Mouse (Mus musculus): ENCODE measurements around the gene Pigu. TPM values are rescaled to one million over a fixed set of nuclear protein-coding genes. Genes with fewer than 3 reads are reported as not detected.

Pigu gene
- polyA plus RNA-seq, 1 experiment from 2014 or later = 67.1 TPM

DNA sequence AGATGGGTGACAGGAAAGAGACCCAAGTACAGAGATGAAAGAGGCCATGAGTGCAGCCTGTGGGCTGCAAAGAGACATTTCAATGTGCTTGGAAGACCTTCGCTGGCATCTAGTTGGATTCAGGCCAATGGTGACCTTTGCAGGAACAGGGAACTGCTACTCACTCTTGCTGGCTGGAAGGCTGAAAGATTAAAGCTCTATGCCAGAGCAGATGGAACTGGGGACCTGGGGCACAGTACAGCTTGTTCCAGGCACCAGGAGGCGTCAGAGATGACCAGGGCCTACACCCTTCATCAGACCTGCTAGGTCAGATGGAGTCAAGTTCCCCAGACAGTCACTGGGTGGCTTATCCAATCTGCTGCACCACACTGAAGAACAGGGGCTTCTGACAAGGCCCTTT is 63.8 kb downstream of the Pigu start:
- H3K79me2 ChIP-seq (ENCODE audit: inconsistent target) = no peaks in the 10 kb centered on the region
- no peak overlapping the region for H3K4me3 ChIP-seq (ENCODE audit: inconsistent target)
- H3K27ac ChIP-seq = no peak overlapping the region
- WGBS (ENCODE audit: missing documents) = 96% methylated on average over 2 of the region's 2 CpGs
- H3K36me3 ChIP-seq (ENCODE audit: inconsistent target) = peaks cover 55% of the 10 kb centered on the region

DNA sequence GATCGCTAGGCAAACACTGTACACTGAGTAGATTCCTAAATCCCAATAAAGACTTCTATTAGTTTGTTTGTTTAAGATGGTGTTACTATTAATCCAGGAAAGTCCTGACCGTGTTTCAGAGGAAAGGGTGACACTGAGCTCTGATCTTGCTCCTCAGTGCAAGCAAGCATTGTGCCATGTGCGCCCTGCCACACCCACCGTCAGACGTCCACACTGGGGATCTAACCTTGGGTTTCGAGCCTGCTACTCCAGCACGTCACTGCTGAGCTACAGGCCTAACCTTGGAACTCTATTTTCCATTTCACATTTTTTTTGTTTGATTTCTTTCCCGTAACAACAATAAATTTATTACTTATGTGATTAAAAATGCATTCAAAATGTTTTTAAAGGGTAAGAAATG is 67.2 kb downstream of the Pigu start:
- H3K36me3 ChIP-seq (ENCODE audit: inconsistent target) = peaks cover 37% of the 10 kb centered on the region; the same call in 1 of the 2 replicates
- WGBS (ENCODE audit: missing documents) = 97% methylated on average over 8 of the region's 8 CpGs
- H3K4me3 ChIP-seq (ENCODE audit: inconsistent target) = no peak overlapping the region
- H3K79me2 ChIP-seq (ENCODE audit: inconsistent target) = no peaks in the 10 kb centered on the region
- no peak overlapping the region for H3K27ac ChIP-seq

DNA sequence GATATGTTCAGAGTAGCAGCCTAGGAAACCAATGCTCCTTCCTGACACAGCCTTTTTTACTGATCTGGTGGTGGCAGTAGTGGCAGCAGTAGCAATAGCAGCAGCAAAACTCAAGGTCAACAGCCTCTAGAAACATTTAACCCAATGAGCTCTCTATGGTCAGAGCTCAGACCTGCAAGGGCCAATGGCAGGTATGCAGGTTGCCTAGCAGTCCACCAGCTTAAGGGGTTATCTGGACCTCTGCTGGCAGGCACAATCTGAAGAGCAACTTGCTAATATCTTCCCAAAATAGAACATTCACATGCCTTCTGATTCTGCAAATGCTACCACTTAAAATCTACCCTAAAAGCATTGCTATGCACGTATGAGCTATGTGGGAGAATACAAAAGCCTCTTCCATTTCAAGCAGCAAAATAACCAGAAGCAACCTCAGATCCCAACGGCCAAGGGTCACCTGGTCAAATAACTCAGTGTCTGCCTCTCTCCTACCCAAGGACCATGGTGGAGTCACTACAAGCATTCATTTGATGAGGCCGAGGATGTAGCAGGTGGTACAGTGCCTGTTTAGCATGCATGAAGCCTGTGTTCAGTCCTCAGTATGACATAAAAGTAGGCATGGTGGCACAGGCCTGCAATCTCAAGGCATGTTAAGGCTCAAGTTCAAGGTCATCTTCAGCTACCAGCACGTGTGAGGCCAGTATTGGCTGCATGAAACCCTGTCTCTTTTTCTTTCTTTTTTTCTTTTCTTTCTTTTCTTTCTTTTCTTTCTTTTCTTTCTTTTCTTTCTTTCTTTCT is 69.6 kb downstream of the Pigu start:
- H3K27ac ChIP-seq = no peak overlapping the region
- peaks cover 30% of the 10 kb centered on the region; the same call in 1 of the 2 replicates for H3K36me3 ChIP-seq (ENCODE audit: inconsistent target)
- 95% methylated on average over 4 of the region's 4 CpGs for WGBS (ENCODE audit: missing documents)
- no peak overlapping the region for H3K4me3 ChIP-seq (ENCODE audit: inconsistent target)
- H3K79me2 ChIP-seq (ENCODE audit: inconsistent target) = no peaks in the 10 kb centered on the region

DNA sequence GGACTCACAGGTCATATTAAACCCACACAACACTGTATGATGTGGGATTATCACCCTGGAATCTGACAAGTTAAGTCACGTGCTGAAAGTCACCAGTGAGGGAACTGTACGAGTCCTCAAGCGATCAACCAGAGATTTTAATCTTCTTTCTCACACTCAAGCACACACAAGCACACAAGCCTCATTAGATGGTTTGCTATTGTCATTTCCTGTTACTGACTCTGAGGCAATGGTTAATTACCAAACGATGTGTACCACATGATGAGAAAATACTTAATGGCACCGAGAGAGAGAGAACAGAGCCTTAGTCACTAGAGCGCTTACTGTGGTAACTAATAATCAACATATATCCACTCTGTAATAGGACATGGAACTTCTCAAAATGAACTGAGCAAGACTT is 71.5 kb downstream of the Pigu start:
- Histone ChIP-seq H3K79me2 (ENCODE audit: inconsistent target) (no peaks in the 10 kb centered on the region), H3K27ac (no peak overlapping the region), H3K4me3 (ENCODE audit: inconsistent target) (no peak overlapping the region), H3K36me3 (ENCODE audit: inconsistent target) (peaks cover 13% of the 10 kb centered on the region; the same call in 1 of the 2 replicates)
- 84% methylated on average over 6 of the region's 6 CpGs for WGBS (ENCODE audit: missing documents)

DNA sequence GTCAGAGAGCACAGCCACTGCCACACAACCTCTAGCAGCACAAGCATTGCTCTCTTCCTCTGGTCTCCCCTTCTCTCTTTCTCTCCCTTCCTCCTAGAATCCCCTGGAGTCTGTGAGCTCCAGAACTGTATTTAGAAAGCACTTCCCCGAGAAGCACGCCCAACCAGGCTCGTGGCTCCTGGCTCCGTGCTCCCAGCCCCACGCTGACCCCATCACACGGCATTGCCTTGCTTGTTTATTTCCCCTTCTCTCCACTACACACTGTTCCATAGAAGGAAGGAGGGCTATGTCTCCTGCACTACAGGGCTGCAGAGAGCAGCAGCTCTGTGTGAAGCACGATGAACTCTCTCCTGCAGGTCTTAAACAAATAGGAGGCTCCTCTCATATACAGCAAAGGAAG is 72.6 kb downstream of the Pigu start:
- Histone ChIP-seq H3K36me3 (ENCODE audit: inconsistent target) (peaks cover 2% of the 10 kb centered on the region; the same call in 1 of the 2 replicates), H3K4me3 (ENCODE audit: inconsistent target) (no peak overlapping the region), H3K27ac (no peak overlapping the region), H3K79me2 (ENCODE audit: inconsistent target) (no peaks in the 10 kb centered on the region)
- 92% methylated on average over 7 of the region's 7 CpGs for WGBS (ENCODE audit: missing documents)

DNA sequence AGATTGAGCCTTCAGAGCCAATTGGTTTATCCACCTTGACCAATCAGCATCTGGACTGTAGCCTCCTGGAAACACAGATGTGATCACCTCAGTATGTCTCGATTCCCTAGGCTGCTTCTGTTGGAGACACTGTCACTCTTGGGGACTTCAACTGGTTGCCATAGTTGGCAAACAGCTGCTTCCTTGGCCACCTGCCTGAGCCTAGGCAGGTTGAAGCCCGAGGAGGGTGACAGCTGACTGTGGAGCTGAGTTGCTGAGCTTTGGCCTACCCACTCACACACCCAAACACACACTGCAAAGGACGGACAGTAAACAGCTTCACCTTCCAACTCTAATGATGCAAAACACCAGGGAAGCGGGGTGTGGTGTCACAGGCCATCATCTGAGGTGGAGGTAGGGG is 73.4 kb downstream of the Pigu start:
- no peaks in the 10 kb centered on the region for H3K36me3 ChIP-seq (ENCODE audit: inconsistent target)
- whole genome bisulfite sequencing (ENCODE audit: missing documents) = 99% methylated on average over 4 of the region's 4 CpGs

DNA sequence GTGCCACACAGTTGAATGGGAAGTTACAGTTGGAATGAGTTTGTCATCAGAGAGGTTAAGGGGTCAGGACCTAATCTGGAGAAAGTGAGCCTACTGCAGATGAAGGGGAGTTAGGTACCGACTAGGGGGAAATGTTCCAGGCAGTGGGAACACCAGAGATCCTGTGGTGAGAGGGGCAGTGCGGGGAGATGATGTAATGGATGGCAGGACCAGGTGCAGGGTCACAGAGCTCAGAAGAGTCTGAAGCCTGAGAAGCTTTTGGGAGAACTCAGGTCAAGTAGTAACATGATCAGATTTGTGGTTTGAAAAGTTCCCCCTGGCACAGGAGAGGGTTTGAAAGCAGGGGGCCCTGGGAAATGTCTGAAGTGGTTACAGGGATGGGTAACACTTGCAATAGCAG is 77.1 kb downstream of the Pigu start:
- 68% methylated on average over 2 of the region's 2 CpGs for WGBS (ENCODE audit: missing documents)
- Histone ChIP-seq H3K4me3 (ENCODE audit: inconsistent target) (no peak overlapping the region), H3K36me3 (ENCODE audit: inconsistent target) (no peaks in the 10 kb centered on the region), H3K79me2 (ENCODE audit: inconsistent target) (no peaks in the 10 kb centered on the region), H3K27ac (no peak overlapping the region)

More for the DNA sequence above, 73.4 kb downstream of the Pigu start:
- Histone ChIP-seq H3K27ac (no peak overlapping the region), H3K4me3 (ENCODE audit: inconsistent target) (no peak overlapping the region), H3K79me2 (ENCODE audit: inconsistent target) (no peaks in the 10 kb centered on the region)

DNA sequence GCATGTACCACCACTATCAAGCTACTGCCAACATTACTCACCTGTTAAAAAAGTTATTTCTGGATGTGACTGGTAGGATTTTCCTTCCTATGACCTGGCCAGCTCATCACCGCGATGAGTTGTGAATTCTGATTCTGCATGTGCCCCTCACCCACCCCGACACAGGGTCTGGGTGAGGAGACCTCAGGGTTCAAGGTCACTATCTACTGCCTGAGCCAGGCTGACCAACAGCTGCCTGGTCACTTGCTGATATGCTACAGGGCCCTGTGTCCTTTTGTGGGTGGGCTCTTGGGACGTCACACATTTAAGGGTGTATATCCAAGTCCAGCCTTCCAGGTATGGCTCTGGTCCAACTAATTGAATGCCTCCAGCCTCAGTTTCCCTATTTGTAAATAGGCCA is 78.1 kb downstream of the Pigu start:
- Histone ChIP-seq H3K79me2 (ENCODE audit: inconsistent target) (no peaks in the 10 kb centered on the region), H3K36me3 (ENCODE audit: inconsistent target) (no peaks in the 10 kb centered on the region), H3K27ac (no peak overlapping the region), H3K4me3 (ENCODE audit: inconsistent target) (no peak overlapping the region)
- 95% methylated on average over 4 of the region's 4 CpGs for WGBS (ENCODE audit: missing documents)

DNA sequence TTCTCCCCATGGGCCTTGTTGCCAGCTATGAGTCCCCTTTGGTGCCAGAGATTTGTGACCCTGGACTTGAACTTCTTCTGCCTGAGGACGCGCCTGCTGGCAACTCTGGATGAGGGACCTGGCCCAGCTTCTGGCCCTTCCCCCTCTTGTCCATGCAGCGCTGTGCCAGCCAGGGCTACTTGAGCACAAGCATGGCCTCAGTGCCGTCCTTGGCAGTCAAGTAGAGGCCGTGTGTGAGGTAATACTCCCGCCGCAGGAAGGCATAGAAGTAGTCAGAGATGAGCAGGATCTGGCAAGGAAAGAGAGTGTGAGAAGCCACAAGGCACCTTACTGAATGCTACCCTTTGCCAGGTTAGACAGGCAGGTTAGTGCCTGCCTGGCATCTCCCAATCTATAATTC is 78.9 kb downstream of the Pigu start:
- no peak overlapping the region for H3K27ac ChIP-seq
- 96% methylated on average over 7 of the region's 7 CpGs for WGBS (ENCODE audit: missing documents)
- H3K4me3 ChIP-seq (ENCODE audit: inconsistent target) = no peak overlapping the region
- H3K36me3 ChIP-seq (ENCODE audit: inconsistent target) = no peaks in the 10 kb centered on the region
- H3K79me2 ChIP-seq (ENCODE audit: inconsistent target) = no peaks in the 10 kb centered on the region

DNA sequence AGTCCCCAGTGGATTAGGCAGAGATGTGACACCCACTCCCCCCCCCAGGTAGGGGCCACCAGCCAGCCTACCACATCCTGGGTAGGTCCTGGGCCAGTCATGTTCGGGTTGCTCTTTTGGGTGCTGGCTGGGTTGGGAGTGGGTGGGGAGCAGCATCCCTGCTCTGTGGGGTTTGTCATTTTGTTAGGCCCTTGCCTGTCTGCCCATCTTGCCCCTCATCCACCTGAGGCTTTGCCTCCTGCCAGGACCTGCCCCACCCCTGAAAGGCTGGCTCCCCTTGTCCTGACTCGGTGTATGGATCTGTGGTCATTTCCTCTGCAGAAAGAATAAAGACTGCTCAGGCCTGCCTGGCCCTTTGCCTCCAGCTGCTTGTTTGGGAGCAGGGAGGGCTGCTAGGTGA is 79.5 kb downstream of the Pigu start:
- Histone ChIP-seq H3K27ac (no peak overlapping the region), H3K79me2 (ENCODE audit: inconsistent target) (no peaks in the 10 kb centered on the region), H3K36me3 (ENCODE audit: inconsistent target) (no peaks in the 10 kb centered on the region), H3K4me3 (ENCODE audit: inconsistent target) (no peak overlapping the region)
- 100% methylated on average over 2 of the region's 2 CpGs for WGBS (ENCODE audit: missing documents)

DNA sequence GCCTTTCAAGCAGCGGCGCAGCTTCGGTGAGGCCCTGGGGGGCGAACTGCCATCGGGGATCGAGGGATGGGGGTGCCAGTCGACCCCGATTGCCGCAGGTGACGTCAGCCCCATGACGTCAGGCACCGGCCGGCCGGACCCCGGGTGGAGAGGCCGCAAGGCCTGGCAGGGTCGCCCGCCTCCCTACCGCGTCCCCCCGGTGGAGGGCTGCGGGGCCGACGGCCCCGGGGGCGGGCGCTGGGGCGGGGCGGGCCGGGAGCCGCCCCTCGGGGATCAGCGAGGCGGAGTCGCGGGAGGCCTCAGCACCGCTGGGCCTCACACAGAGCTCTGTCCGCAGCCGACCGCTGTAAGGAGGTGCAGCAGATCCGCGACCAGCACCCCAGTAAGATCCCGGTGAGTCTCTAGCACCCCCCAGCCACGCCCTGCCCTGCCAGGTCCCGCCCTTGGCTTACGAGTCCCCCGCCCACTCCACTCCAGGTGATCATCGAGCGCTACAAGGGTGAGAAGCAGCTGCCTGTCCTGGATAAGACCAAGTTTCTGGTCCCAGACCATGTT is 80.5 kb downstream of the Pigu start:
- H3K36me3 ChIP-seq (ENCODE audit: inconsistent target) = no peaks in the 10 kb centered on the region
- H3K27ac ChIP-seq = no peak overlapping the region
- WGBS (ENCODE audit: missing documents) = 3% methylated on average over 46 of the region's 49 CpGs
- H3K4me3 ChIP-seq (ENCODE audit: inconsistent target) = peak overlapping the region; percentile 38
- H3K79me2 ChIP-seq (ENCODE audit: inconsistent target) = no peaks in the 10 kb centered on the region

DNA sequence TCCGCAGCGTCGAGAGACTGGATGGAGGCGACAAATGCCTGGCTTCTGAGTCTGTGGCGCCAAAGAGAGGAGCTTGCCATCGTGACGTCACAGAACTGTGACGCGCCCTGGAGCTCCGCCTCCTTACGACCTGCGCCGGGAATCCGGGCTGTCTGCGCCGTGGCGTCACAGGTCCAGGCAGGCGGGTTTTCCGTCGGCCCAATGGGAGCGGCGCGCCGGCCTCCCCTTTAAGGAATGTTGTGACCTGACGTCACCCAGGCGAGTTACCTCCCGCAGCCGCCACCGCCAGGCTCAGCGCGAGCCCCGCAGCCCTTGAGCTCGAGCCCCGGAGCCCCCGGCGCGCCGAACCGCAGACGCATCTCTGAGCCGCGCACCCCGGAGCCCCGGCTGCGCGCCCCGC is 81.0 kb downstream of the Pigu start, which contains the start of gene Map1lc3a:
Gene Map1lc3a, plus strand, starts transcription at position 103 of the 400 bp plus-strand sequence.
- WGBS (ENCODE audit: missing documents) = 2% methylated on average over 47 of the region's 47 CpGs
- Histone ChIP-seq H3K36me3 (ENCODE audit: inconsistent target) (no peaks in the 10 kb centered on the region), H3K79me2 (ENCODE audit: inconsistent target) (no peaks in the 10 kb centered on the region), H3K27ac (no peak within 1 kb of the TSS), H3K4me3 (ENCODE audit: inconsistent target) (peak within 1 kb of the TSS; percentile 38)

DNA sequence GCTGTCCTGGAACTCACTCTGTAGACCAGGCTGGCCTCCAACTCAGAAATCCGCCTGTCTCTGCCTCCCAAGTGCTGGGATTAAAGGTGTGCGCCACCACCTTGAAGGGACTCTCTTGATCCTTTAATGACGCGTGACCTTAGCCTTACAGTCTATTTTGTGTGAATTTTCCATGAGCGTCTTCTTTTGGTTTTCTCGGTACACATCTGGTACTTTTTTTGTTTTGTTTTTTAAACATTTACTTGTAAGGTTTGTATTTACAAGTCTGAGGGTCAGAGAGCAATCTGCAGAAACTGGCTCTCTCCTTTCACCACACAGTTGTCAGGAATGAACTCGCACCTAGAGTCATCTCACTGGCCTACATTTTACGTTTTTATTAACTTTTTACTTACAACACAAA is 83.6 kb downstream of the Pigu start:
- H3K4me3 ChIP-seq (ENCODE audit: inconsistent target) = no peak overlapping the region
- no peaks in the 10 kb centered on the region for H3K79me2 ChIP-seq (ENCODE audit: inconsistent target)
- H3K36me3 ChIP-seq (ENCODE audit: inconsistent target) = no peaks in the 10 kb centered on the region
- H3K27ac ChIP-seq = no peak overlapping the region
- 90% methylated on average over 8 of the region's 8 CpGs for WGBS (ENCODE audit: missing documents)

DNA sequence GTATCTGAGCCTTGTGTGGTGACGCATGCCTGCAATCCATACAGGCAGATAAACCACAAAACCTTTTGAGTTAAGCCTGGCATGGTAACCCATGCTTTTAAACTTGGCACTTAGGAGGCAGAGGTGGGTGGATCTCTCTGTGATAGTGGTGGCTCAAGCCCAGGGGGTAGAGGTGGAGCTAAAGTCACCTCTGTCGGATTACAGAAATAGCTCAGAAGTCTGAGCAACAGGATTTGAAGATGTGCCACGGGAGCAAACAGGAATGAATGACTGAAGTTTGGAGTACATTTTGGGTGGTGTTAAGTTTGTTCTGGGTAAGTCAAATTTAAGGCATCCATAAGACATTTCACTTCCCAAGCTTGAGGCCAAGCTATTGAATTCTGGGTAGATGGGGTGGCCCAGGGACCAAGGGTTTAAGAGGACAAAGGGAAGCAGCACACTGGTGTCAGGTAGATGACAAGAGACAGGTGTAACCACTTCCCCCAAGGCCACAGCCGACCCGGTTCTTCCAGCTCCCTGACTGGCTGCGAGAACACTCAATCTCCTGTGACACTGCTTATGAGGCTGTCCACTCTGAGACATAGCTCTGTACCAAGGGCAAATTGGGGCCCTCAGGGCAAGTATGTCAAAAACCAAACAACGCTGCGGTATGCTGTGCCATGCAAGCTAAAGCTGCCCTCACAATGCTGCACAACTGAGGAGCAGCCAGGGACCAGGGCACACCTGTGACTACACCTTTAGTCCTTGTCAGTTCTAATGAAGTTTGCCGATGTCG is 84.6 kb downstream of the Pigu start:
- 86% methylated on average over 10 of the region's 10 CpGs for WGBS (ENCODE audit: missing documents)

DNA sequence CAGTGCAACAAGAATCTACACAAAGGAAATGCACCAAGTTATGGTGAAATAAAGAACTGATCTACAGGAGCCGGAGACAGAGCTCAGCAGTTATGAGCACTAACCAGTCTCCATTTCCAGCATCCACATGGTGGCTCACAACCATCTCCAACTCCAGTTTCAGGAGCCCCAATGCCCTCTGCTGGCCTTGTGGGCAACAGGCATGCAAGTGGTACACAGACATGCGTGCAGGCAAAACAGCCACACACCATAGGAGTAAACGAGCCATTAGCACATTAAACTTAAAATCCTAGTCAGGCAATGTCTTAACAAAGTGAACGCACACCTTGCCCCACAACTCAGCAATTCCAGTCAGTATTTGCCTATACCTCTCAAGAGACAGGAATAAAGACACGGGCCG is 85.3 kb downstream of the Pigu start:
- WGBS (ENCODE audit: missing documents) = 91% methylated on average over 6 of the region's 6 CpGs

More for the DNA sequence above, 84.6 kb downstream of the Pigu start:
- Histone ChIP-seq H3K27ac (no peak overlapping the region), H3K4me3 (ENCODE audit: inconsistent target) (no peak overlapping the region), H3K79me2 (ENCODE audit: inconsistent target) (no peaks in the 10 kb centered on the region), H3K36me3 (ENCODE audit: inconsistent target) (no peaks in the 10 kb centered on the region)

More for the DNA sequence above, 85.3 kb downstream of the Pigu start:
- Histone ChIP-seq H3K36me3 (ENCODE audit: inconsistent target) (no peaks in the 10 kb centered on the region), H3K27ac (no peak overlapping the region), H3K4me3 (ENCODE audit: inconsistent target) (no peak overlapping the region), H3K79me2 (ENCODE audit: inconsistent target) (no peaks in the 10 kb centered on the region)

All from macrophage (primary cell).